Mouse (Mus musculus) urinary bladder, adult 18-20 months (tissue): ENCODE data around the gene Klhl36.
A peak's percentile ranks its signal among the peaks of the same experiment; 100 is the strongest.

Experiments used
- DNase-seq, 2 experiments: peaks; one replicate each; pipeline ENCODE4 v3.0.0; 2022; ENCODE audit warnings: low spot score in 2 of 2, mixed read lengths in 2 of 2

Gene Klhl36

DNA sequence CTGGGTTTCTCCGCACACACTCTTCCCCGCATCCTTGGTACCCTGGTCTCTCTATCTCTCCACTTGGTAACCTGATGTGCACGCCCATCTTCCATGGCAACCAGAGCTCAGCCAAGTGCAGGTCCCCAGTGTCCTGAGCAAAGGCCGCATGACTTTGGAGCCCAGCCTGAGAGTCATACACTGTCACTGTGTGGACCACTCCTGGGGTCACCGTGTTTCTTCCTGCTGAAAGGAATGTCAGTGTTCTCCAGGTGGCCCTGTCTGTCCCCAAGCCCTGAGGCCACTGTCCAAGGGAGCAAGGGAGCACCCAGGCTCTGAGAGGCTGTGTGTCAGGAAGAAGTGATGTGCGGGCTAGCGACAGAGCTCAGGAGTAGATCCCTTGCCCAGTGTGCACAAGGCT is 21.2 kb downstream of the Klhl36 start:
- DNase-seq, result no peak

DNA sequence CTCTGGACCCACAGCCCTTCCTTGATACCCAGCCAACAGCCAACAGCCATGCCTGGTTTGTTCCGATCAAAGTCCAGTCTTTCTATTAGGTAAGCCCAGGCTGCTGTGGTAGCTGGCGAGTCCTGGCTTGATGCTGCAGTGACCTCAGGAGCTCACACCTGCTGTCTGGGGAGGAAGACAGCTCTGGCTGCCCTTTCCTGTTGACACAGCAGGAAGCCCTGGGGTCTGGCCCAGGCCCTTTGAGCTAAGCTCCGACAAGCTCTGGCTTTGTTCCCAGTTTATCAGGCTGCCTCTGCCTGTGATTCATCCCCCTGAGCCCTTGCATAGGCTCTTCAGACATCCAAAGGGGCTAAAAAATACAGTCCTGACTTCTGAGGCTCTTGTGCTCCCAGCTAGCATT is 23.5 kb downstream of the Klhl36 start:
- DNase-seq, result peak; percentile 30 to 68

DNA sequence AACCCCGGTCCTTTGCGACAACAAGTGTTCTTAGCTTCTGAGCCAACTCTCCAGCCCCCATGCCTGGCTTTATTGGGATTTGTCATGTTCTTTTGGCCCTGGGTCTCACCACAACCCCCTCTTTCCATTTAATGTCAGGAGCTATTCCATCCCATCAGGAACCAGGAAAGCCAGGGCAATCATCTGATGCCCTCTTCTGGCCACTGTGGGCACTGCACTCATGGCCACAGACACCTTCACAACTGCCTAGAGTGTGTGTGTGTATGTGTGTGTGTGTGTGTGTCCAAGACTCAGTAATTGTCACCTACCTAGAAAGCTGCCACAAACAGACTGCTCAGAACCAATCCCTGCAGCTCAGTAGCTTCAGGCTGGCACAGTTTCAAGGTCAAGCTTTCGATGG is 25.1 kb downstream of the Klhl36 start:
- DNase-seq, result peak in 1 of 2 experiments; percentile 21

DNA sequence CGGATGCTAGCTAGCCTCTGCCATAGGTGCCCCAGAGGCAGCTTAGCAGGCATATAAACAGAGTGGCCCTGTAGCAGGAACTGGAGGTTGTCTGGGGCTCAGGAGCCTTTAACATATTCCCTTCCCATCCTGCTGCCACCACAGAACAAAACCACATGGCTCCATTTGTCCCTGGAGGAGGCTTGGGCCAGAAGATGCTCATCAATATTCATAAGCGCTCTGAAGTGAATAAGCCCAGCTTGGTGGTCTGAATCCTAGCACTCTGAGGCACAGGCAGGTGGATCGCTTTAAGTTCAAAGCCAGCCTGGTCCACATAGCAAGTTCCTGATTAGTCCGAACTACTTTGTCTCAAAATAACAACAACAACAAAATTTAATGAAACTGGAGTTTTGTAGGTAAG is 25.9 kb downstream of the Klhl36 start:
- DNase-seq, result no peak

DNA sequence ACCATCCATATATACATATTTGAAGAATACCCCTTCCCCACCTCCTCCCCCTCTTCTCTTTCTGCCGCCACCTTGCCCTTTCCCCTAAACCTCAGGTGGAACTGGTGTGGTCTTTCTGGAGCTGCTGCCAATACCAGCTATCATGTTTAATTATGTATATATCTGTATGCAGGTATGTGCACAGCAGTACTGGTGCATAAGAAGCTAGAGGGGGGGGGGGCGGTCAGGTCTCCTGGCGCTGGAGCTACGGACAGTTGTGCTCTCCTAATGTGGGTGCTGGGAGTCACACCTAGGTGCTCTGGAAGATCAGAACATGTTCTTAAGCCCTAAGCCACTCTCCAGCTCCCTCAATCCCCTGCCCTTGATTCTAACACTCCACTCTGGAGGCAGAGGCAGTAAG is 35.0 kb downstream of the Klhl36 start:
- DNase-seq, result no peak

DNA sequence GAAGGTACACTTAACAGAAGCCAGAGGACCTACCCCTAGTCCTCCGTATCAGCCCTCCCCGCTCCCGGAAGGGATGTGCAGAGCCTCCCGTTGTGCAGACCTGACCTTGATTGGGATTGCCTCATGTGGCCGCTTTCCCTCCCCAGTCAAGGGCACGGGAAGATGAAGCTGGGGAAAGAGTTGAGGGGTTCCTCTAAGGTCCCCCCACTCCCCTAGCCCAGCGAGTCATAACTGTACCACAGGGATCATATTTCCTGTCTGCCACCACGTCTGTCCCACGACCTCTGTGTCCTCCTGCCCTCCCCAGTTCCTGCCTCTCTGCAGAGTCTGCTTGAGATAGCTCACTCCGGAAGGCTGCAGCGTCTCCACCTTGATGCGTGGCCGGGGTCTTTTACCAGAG is 35.9 kb downstream of the Klhl36 start:
- DNase-seq, result no peak

DNA sequence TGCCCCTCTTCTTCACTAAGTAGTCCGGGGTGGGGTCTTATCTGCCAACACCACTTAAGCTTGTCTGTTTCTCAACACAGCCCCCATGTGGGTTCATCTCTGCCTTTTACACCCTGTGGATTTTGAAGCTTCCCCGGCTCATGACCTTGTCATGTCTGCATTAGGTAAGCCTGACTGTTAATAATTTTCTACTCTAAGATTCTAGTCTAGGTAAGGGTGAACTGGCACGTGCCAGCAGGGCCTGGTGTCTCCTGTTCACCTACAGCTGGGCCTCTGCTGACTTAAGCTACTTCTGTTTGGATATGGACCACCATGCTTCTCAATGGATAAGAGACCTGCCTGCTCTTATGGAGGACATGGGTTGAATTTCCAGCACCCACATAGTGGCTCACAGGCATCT is 39.3 kb downstream of the Klhl36 start:
- no peak for DNase-seq

DNA sequence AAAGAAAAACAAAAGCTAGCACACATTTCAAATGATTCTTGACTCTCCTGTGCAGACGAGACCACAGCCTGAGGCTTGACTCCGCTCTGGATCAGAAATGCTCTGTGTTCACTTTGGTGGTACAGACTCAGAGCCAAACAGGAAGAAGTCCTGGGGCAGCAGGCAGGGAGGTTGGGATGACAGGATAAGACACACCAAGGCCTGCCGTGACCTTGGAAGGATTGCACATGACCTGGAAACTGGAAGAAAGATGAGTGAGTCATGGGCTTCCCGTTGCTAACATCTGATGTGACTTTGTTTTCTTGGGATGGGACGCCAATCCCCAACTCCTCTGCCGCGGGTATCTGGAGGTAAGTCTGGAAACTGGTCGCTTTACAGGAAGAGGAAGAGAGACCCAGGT is 39.9 kb downstream of the Klhl36 start:
- no peak for DNase-seq

DNA sequence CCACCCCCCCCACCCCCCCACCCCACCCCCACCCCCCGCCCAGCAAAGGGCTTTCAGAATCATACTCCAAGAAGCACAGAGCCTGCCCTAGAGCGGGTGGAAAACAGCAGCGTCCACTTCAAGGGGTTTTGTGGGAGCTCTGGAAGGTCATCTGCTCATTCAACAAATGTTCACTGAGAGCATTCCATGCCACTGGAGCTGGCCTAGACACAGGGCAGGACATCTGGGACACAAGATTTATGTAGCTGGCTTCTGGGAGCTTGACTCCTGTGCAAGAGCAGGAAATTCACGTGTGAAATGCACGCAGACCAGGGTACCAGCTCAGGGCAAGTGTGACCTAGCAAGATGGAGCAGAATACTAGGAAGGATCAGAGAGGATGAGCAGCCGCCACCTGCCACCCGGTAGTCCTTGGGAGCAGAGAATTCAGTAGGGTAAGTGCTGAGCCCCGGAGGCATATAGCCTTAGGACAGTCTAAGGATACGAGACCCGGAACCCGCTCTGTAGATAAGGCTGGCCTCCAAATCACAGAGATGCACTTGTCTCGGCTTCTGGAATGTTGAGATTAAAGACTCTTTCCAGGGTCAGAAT is 42.4 kb downstream of the Klhl36 start:
- DNase-seq, result no peak

DNA sequence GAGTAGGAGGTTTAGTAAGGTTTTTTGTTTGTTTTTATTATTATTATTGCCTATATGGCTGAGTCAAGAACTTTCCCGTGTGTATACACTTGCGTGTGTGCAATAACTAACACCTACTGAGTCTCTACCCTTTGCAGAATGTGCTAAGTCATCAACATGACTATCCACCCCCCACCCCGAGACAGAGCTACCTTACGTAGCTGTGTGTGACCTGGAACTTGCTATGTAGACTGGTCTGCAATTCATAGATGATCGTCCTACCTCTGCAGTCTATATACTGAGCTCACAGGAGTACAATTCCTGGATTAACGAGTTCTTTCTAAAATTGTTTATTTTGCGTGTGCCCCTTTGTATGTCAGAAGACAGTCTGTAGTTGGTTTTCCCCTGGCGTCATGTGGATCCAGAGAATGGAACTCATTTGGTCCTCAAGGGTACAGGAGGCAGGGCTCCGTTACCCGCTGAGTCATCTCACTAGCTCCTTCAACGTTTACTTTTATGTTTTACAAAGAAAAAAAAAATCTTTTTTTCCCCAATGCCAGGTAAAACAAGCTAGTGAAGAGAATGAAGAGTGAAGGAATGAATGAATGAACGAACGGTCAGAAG is 48.0 kb downstream of the Klhl36 start, which contains the start of gene Usp10:
Usp10 (plus strand) TSS at position 417 of the 603 bp plus-strand sequence.
- no peak for DNase-seq

DNA sequence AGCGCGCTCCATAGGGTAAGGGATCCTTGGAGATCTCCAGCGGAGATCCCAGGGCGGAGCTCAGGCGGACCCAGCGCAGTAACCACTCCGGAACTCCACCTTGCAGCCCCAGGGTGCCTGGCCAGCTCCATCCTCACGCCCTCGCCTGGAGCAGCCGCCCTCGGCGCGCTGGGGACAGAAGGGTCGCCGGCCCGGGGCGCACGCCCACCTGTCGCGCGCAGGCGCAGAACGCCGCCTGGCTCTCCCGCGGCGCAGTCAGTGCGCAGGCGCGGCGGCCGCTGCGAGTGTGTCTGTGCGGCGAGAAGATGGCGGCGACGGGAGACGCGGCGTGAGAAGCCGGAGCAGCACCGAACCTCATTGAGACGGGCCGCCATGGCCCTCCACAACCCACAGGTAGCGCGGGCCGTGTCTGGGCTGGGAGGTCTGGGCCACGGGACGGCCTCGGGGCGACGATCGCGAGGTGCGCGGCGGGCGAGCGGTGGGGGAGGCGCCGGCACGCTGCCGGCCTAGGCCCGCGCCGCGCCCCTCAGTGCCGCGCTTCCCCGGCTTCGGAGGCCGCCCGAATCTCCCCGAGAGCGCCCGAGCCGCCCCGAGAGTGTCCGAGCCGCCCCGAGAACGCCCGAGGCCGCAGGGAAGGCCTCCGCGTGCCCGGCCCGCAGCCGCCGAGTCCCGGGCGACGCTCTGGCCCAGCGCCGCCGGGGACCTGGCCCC is 48.6 kb downstream of the Klhl36 start, which contains the start of gene Gm20388:
Gm20388 (plus strand) TSS at position 295 of the 711 bp plus-strand sequence.
- peak; percentile 87 to 97 for DNase-seq

DNA sequence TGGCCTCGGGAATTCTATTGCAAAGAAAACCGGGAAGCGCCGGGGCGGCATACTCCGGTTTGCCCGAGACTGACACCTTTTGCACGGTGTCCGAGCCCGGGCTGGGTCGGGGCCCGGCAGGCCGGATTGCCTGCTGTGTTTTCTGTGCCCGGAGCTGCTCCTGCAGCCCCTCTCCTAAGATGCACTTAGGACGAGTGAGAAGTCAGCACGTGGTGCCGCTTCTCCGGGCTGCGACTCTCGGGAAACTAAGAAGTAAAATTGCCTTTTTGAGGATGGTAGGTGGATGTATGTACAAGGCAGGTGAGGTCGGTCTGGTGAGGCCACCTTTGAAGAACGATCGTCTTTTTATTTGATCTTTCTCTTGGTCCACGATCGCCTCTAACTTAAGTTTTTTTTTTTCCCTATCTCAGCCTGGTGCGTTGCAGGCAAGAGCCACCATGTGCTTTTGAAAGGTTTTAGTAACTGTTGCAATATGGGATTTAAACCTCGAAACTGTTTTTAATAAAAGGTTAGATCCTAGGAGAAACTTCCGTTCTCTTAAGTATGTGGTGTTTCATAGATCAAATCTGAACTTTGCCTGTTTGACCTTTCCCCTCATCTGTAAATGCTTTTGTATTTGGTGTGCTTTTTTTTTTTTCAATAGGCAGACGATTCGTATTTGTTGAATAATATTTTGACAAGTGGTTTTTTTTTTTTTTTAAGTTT is 49.3 kb downstream of the Klhl36 start:
- no peak for DNase-seq

DNA sequence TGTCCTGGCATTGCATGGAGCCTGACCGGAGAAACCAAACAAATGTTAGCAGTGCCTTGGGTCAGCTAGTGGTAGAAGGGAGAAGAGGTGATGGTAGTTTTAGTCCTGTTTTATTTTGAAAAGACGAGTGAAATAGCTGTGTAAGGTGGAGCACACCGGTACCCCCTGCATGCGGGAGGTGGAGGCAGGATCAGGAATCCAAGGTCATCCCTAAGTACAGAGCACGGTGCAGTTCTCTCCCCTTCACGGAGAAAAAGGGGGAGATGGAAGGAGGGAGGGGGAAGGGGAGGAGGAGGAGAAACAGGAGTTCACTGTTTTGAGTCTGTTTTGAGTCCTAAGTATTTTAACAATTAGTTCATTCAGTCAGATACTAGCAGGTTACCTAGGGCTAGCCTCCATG is 50.6 kb downstream of the Klhl36 start:
- no peak for DNase-seq

DNA sequence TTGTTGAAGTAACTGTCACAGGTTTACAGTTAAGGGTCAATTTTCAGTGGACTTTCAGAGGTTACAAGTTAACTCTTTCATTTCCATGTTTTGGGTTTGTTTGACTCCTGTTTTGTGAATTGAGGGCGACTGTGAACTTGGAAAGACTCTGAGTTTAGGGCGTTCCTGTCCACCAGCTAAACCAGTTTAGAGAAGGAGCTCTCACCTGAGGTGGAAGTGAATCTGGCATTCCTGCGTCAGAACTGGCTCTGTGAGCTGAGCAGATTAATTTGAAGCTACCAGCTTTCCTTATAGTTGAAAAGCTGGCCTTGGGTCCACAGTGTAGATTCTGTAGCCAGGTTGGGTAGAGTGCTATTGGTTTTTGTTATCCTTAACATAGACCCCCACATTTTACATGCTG is 51.1 kb downstream of the Klhl36 start:
- DNase-seq, result no peak

DNA sequence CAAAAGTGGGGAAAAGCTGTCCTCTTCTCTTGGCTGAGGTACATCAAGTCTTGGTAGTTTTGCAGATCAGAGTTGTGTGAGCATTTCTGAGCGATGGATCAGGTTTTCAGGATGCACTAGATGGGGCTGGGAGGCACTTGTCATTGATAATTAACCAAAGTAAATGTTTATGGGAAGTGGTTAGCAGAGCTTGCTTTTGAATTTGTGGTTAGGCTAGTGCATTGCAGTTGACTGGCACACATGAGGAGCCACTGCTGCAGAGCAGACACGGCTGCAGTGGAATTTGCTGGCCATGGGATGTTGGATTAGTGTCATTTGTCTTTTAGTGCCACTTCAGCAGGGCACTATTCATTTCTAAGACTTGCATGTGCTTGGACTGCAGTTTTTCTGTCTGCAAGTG is 52.1 kb downstream of the Klhl36 start:
- no peak for DNase-seq

DNA sequence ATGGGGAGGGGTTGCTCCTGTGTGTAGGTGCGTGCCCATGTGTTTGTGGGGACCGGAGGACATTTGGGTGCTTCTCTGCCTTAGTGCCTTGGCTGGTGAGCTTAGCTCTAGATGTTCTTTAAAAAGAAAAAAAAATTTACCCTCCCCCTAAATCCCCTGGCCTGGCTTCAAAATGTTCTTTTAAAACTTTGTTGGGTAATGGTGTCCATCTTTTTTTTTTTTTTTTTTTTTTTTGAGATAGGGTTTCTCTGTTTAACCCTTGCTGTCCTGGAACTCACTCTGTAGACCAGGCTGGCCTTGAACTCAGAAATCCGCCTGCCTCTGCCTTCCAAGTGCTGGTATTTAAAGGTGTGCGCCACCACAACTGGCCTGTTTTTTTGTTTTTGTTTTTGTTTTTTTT is 53.2 kb downstream of the Klhl36 start:
- DNase-seq, result no peak

DNA sequence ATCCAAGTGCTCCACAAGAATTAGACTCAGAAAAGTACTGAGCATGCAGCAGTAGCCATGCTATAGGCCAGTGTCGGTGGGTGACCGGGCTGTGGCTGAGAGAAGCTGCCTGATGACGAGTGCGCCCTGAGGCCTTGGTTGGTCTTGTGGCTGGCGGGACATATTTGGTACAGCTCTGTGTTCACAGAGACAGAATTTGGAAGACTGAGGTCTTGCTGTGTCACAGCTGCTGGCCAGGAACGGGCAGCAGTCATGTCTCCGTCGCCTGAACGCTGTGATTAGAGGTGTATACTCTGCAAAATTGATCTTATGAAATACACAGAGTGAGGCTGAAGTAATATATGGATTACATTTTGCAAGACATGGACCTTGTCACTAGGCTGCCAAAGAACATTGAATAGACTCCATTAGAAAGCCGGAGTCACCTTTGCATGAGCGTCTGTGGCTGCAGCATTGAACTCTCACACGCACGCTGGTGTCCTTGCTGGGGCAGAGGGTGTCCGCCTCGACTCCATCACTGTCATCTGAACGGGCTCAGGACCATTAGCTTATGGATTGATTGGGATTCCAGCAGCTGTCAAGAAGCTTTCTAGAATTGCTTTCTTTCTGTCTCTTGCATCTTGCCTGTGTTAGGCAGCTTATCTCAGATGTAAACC is 54.3 kb downstream of the Klhl36 start:
- DNase-seq, result no peak

DNA sequence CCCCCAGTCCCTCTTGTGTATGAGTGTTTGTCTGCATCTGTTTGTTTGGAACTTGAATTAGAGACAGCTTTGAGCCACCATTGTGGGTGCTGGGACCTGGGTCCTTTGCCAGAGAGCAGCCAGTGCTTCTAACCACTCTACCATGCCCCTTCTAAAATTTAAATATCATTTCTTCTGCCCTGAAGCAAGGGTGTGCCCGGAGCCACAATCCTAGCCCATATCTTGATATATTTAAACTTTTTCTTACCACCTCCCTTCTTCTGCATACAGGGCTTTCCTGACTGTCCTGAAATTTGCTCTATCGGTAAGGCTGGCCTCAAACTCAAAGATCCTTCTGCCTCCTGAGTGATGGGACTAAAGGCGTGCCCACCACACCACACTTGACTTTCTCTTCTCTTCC is 55.3 kb downstream of the Klhl36 start:
- no peak for DNase-seq

DNA sequence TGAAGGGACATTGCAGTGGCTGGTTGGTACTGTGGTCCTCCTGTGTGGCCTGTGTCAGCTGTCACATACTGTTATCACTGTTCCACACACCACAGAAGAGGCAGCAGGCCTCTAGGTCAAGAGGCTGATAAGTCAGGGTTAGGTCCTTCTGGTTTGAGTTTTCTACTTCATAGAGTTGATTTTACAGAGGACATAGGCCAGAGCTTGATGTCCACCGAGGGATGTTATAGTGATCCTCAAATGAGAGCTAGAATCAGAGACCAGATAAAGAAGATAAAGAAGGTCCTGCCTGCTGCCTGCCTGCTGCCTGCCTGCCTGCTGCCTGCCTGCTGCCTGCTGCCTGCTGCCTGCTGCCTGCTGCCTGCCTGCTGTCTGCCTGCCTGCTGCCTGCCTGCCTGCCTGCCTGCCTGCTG is 56.1 kb downstream of the Klhl36 start:
- DNase-seq, result no peak

DNA sequence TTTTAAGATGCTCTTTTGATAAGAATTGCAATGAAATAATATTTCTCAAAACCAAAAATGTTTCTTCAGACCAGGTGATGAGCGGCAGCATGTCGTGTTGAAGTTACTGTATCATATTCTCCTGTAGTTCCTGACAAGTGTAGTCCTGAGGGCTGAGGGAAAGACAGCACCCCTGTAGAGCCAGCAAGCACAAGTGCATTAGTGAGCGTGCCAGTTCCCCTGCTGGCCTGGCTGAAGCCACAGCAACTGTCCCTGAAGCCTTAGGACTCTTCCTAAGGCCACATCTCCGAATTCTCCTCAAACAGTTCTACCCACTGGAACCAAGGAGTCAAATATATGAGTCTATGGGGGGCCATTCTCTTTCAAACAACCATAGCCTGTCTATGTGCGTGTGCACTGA is 61.2 kb downstream of the Klhl36 start:
- no peak for DNase-seq

DNA sequence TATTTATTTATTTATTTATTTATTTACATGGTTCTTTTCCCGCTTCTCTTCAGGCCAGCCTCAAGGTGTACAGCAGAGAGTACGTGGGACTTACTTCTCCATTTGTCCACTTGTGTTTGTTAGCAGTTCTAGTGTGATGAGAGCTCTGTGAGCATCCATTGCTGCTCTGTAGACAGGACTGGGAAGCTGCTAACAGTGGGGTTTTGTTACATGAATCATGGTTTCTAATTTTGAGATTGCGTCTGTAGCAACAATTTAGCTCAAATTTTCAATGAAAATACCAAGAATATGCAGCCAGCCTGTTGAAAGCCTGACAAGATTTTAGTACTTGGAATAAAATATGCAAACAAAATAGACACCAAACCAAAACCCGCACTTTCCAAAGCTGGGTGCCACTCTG is 63.4 kb downstream of the Klhl36 start:
- no peak for DNase-seq

DNA sequence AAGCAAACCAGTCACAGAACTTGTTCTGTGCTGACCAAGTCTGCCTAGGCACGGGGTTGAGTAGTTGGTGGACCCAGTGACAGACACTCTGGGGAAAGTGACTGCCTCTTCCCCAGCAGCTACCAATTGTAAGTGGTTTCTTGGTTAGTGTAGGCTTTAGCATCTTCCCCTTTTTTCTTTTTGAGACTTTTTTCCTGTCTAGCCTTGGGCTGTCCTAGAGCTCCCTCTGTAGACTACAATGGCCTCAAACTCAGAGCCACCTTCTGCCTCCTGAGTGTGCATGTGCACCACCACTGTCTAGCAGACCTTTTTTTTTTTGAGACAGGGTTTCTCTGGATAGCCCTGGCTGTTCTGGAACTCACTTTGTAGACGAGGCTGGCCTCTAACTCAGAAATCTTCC is 64.4 kb downstream of the Klhl36 start:
- no peak for DNase-seq
